Mouse (Mus musculus) brain, embryonic 14.5 days (tissue): ENCODE results near the gene Cntn5.

ENCODE experiments used
- CTCF ChIP-seq: fragments of 200-500 bp; IDR thresholded peaks from 2 replicates; pipeline ENCODE4 v1.5.1; 2012; ENCODE audit warnings: inconsistent platforms, mild to moderate bottlenecking, moderate library complexity, borderline replicate concordance; ENCODE audit not compliant: insufficient read depth, insufficient read length; ENCODE audit errors: extremely low read depth
- POLR2A ChIP-seq: fragments of 200-500 bp; IDR thresholded peaks from 2 replicates; pipeline ENCODE4 v1.6.1; 2012; ENCODE audit warnings: mild to moderate bottlenecking, inconsistent platforms, borderline replicate concordance; ENCODE audit not compliant: poor library complexity, insufficient read depth, insufficient read length, severe bottlenecking; ENCODE audit errors: extremely low read depth

GRCm38 (mm10) chr9:10073401-10073800, 831.2 kb downstream of the Cntn5 start:
- no peak for TF ChIP-seq POLR2A
- no peak for TF ChIP-seq CTCF
